Mouse (Mus musculus): ENCODE results near the gene 1700013G24Rik. TPM values are rescaled to one million over a fixed set of nuclear protein-coding genes. Genes with fewer than 3 reads are reported as not detected.

Gene 1700013G24Rik
- total RNA-seq (2023), result not detected

GRCm38 (mm10) chr4:137453234-137453767 lies at the start of gene 1700013G24Rik:
Gene 1700013G24Rik, plus strand, starts transcription at chr4:137453284.

GRCm38 (mm10) chr4:137409691-137410090 lies 43.4 kb upstream of the 1700013G24Rik start, which contains the start of gene Cela3a:
Gene Cela3a, minus strand, starts transcription at chr4:137409791.

GRCm38 (mm10) chr4:137430502-137430901 lies 22.6 kb upstream of the 1700013G24Rik start, which contains the start of gene Cela3b:
Gene Cela3b, minus strand, starts transcription at chr4:137430540.

GRCm38 (mm10) chr4:137468260-137469080 lies 15.4 kb downstream of the 1700013G24Rik start, which contains the start of gene Hspg2:
Gene Hspg2, plus strand, starts transcription at chr4:137468769.

Other genes with a start within 250 kb of the 1700013G24Rik start
- under 1 TPM in 1 of 2 experiments, not detected in 1; 0.13 TPM for gene Wnt4, start 175.8 kb upstream of the 1700013G24Rik start, total RNA-seq (2023)
- gene Cdc42, start 95.6 kb upstream of the 1700013G24Rik start, total RNA-seq (2023), result 100 to 1,000 TPM; 471 to 503 TPM
- gene Cela3a, start 43.5 kb upstream of the 1700013G24Rik start, total RNA-seq (2023), result not detected
- gene Cela3b, start 22.7 kb upstream of the 1700013G24Rik start, total RNA-seq (2023), result not detected
- gene Hspg2, start 15.5 kb downstream of the 1700013G24Rik start, total RNA-seq (2023), result under 1 TPM; 0.31 to 0.66 TPM
- gene Ldlrad2, start 121.3 kb downstream of the 1700013G24Rik start, total RNA-seq (2023), result not detected
- gene Usp48, start 140.5 kb downstream of the 1700013G24Rik start, total RNA-seq (2023), result 100 to 1,000 TPM in 1 of 2 experiments, 10 to 100 TPM in 1; 99.4 to 100 TPM
- gene Rap1gap, start 211.4 kb downstream of the 1700013G24Rik start, total RNA-seq (2023), result 1 to 10 TPM; 1.3 to 2.7 TPM